Mouse (Mus musculus) cerebellum, postnatal 36 days (tissue): ENCODE measurements around the gene Nfatc3.

Experiments used
- DNase-seq, 2 experiments: peaks; one replicate each; pipeline ENCODE4 v3.0.0; 2021 to 2022; ENCODE audit warnings: mixed read lengths in 2 of 2

Nfatc3 gene

DNA sequence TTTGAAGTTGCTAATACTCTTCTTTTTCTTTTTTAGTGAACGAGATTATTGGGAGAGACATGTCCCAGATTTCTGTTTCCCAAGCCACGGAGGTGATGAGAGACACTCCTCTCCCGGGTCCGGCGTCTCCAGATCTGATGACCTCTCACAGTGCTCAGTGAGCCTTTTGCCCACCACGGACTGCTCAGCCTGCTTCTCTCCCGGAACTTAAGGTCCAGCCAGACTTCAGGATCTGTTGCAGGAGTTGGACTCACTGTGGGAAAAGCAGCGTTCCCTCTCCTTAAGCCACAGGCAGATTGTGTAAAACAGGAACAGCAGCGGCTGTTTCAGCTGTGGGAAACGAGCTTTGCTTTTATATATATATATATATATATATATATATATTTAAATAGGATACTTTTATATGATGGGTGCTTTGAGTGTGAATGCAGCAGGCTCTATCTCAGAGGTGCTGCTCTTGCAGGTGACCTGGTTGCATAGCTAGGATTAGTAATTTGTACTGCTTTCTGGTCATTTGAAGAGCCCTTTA is 69.3 kb downstream of the Nfatc3 start:
- DNase-seq, result no peak

DNA sequence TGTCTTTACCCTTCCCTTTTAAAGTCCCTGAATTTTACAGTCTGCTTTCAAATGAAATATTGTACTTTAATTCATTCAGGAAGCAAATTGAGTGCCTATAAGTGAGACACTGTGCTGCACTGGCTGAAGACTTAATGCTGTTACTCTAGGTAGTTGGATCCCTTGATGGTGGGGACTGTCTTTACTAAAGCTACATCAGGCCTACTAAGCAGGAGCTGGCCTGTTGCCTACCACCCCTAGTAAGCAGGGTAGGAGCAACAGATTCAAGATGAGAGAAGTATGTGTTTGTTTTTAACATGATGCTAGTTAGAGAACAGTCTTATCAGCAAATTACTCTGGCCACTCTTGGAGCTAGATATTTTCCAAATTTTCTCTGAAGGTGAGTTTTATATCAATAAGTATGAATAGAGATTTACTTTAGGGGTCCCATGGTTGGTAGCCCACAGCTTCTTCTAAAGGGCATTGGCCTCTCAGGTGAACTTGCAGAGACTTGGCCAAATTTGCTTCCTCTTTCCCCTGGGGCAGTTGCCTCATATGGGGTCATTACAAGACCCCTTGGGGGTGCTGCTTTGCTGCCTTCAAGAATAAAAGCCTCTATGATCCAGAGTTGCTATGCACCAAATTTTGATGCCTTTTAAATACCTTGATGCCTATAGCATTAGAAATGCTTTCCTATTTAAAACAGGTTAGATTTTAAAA is 70.7 kb downstream of the Nfatc3 start:
- no peak for DNase-seq

DNA sequence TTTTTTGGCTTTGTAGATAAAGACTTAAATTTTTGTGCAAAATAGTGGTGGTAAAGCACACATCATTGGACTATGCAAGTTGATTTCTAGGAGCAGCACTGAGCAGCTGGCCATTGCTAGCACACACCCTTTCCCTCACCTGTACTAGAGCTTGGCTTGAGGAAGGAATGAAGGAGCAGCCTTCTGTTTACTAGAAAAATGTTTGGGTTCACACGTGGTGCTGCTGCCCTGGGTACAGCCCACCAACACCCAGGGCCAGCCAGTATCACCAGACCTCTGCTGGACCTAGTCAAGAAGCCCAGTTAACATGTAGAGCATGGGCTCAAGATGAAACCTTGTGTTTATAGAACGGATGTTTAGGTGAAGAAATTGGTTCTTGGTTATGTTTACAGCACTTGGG is 71.4 kb downstream of the Nfatc3 start:
- no peak for DNase-seq

DNA sequence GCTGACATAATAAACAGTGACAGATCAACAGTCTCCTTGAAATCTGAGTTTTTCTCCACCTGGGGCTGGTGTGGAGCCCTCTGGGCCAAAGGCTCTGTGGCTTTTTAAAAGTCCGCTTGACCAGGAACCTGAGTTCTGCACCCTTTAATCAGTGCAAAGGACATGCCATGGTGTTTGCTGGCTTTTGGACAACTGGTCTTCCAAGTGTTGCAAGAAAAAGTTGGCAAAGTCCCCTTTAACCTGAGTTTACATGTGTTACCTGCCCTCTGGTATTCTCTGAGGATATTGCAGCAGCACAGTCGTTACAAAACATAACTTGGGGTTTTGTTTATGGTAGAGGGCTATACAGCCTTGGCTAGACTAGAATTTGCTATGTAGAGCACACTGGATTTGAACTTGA is 71.9 kb downstream of the Nfatc3 start:
- no peak for DNase-seq

DNA sequence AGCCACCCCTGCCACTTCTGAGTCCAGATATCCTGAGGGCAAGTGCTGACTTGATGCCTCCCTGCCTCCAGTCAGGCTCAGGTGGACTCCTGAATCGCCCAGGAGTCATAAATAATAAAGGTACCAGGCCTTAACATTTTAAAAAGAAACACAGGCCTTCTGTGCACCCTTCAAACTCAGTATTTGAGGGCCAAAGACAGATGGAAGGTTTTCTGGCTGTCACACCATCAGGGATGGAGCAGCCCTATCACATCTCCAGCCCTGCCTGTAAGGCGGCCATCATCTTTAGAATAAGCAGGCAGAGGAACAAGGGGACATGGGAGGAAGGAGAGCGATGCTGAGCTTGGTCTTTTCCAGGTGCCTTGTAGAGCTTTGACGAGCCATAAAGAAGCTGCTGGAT is 72.4 kb downstream of the Nfatc3 start:
- DNase-seq, result no peak

DNA sequence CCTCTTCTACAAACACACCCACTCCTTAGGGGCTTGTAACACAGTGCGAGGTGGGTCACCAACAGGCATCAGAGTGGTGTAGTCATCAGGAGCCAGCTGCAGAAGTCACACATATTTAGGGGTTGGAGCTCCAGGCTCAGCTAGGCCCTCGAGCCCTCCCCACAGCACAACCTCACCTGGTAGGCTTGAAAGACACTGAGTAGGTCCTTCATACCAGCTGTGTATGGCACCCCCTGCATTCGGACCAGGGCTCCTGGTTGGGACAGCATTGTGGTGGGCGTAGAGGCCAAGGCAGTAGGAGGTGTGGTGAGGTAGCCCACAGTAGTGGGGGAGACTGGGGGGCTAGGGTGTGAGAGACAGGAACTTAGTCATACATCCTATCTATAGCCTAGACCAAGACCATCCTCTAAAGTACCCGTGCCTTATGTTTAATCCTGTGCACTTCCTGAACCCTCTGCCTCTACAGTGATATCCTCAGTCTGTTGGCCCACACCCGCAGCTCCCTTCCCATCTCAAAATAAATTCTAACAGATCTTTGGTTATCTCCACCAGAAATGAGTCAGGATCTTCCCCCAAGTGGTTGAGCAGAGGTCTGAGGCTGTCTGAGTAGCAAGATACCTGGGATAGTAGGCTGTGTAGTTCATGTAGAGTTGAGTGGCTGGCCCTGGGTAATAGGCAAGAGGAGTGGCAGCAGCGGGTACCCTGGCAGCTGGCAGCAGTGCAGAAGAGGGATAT is 73.0 kb downstream of the Nfatc3 start:
- no peak for DNase-seq

DNA sequence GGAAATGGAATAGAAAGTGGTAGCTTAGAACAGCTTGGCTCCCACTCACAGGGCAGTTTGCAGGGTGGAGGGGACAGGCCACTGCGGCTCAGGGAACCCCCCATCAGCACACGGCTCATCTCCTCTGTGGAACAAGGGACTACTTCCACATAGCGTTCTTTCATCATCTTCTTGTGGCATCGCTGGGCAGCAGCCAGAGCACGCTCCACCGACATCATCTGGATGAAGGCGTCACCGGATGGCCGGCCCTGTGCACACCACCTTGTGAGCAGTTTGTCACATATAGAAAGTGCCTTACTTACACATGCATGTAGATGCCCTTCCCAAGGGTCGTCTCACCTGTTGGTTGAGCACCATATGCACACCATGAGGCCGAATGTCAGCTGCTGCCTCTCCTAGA is 73.7 kb downstream of the Nfatc3 start:
- no peak for DNase-seq

DNA sequence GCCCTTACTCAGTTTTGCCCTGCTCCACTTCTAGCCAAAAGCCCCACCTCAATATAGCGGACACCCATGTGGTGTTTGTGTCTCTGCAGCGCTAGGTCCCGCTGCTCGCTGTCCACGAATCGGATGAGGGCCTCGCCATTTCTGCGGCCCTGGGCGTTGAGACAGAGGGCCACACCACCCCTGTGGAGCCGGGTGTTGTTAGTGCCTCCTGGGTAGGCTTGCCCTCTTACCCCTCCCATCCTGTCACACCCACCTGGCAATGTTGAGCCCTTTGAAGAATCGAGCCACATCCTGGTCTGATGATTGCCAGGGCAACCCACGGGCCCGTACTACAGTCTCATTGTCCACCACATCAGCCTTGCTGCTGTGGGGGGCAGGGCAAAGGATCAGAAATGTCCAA is 74.9 kb downstream of the Nfatc3 start:
- no peak for DNase-seq

DNA sequence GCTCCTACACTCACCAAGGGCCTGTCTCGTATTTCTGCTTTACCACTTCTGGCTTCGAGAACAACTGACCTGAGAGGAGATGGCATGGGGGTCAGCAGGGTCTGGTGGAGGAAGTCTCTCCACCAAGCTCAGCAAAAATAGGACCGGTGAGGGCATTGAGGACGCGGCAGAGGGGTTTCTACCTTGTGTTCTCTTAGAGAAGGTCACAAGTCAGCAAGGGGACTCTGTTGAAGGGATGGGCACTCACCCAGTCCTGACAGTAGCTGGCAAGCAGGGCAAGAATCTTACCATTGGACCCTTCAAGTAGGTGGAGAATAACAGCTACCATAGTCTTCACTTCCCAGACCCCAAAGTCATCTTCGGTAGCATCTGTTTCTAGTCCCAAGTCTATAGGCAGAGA is 75.3 kb downstream of the Nfatc3 start:
- no peak for DNase-seq

DNA sequence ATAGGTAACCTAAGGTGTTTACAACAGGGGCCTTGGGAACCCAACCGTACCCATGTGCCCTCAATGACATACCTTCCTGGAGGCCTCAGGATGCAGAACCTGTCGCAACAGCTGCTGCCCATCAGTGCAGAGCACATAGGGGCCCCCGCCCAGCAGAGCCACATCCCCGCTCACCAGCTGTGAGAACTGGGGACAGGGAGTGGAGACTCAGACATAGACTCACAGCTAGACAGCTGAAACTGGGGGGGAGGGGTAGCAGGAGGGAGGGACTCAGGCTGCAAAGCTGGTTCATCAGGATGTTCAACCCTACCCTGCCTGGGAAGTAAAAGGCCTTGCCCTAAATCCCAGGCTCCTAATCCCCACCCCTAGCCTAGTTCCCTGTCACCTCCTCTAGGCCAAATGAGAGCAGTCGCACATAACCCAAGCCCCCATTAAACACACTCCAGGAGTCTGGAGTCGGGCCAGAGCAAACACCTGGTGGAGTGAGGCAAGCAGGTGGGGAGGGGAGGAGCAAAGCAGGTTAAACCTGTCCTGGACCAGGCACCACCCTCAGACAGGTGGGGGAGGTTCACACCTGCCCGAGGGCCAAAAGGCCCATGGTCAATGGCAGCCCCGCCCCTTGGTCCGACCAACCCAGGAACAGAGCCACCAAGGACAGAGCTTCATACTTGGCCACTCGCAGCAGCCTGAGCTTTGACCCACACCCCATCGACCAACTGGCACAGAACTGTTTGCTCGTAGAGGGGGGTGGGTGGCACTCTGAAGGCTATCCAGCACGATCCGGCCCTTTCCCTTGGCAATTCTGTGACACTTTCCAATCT is 76.3 kb downstream of the Nfatc3 start:
- DNase-seq, result no peak

DNA sequence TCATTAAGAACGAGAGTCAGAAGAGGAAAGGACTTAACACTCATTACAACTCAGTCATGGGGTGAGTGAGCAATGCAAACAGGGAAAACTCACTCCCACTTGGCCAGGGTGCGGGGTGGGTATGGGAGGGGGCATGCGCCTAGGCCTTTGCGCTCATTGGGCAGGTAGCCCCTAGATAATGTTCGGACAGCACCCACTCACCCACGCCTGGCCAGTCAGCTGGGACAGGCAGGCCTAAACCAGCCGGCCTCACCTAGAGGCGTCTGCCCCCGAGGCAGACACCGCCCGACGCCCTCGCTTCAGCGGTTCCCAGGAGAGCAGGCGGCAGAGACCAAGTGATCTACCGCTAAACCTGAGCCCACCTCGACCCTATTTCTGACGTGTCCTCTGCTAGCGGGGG is 77.0 kb downstream of the Nfatc3 start:
- no peak for DNase-seq

DNA sequence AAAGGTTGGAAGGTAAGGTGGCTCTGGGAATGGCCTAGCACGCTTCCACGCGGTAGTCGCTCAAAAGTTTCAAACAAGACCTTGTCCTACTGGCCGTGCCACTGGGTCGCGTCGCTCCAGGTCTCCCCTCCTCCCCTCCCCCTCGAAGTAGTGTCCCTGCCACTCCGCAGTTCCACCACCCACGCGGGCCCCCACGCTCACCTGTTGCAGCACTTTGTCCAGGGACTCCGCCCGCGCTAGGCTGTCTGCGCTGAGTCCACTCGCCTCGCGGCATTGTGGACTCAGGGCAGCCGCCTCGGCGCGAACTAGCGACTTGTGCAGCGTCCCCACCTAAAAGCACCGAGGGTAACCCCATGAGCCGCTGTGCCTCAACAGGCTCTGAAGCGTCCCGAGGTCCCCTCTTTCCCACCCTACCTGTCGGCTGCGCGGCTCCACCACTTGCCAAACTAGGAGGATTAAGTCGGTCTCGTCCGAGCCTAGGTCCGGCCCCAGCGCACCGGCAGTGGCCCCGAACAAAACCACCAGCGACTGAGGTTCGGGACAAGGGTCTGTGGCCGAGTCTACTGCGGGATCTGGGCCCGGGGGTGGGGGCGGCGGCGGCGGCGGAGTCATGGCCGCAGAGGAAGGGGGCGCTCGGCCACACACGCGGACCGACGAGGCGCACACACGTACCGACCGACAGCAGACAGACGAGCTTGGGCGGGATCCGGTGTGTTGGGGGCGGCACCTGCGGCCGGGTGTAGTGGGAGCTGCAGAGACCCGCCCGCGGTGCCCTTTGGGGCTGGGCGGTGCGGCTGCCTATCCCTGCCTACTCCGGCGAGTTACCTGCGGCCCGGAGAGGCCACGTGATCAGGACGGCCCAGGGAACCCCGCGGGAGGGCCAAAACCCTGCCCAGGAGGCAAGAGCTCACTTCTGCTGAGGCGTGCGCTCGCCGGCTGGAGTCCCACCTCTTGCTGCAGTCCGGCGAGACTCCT is 77.8 kb downstream of the Nfatc3 start, which contains the start of gene Esrp2:
TSS of gene Esrp2 (minus strand) at position 819 of the 975 bp plus-strand sequence.
- DNase-seq, result no peak

DNA sequence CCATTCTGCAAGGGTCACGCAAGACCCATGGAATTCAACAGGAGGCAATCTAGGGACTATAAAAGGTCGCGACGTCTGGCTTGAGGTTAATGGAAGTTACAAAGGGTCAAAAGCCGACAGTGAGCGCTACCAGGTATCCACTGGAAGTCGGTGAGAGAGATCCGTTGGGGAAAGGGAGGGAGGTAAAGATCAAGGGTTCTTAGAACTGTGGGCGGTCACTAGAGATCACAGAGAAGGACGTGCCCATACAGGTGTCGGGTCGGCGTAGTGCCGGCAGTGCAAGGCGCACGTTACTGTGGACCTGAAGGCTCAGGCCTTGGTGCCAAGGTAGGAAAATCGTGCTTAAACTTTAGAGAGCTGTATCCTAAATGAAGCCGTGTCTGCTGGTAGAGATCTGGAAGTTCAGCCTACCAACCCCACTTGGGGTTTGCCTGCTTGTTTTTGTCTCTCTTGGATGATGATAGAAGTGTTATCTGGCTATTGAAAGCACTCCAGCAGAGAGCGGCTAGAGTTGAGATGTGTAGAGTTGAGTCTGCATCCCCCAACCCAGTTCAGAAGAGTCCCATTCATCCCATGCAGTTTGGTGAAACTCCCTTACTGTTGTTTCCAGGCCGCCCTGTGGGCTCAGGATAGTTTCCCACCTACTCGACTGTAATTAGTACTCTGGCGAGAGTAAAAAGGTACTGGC is 78.7 kb downstream of the Nfatc3 start:
- no peak for DNase-seq

DNA sequence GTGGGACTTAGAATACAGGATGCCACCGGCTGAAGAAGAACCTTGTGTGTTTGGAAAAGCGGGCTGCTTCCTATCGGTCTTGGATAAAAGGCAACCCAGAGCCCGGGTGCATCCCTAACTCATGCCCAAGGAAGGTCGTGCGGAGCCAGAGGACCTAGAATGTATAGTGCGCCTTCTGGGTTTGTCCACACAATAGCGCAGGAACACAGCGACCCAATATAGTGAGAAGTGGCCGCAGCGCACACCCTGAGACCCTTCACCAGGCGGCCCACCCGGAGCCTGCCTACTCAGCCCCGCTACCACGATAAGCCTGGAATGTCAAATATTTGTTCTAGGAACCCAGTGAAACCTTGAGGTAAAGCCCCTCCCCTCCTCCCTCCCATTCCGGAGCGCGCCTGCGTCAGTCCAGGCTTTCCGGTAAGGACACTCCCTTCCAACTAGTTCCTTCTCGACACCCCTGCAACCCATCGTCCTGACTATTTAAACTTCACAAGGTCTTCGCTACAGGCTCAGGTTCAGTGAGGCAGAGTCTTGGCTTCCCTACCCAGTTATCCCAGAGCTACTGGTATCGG is 79.4 kb downstream of the Nfatc3 start:
- DNase-seq, result peak; percentile 29 to 40

DNA sequence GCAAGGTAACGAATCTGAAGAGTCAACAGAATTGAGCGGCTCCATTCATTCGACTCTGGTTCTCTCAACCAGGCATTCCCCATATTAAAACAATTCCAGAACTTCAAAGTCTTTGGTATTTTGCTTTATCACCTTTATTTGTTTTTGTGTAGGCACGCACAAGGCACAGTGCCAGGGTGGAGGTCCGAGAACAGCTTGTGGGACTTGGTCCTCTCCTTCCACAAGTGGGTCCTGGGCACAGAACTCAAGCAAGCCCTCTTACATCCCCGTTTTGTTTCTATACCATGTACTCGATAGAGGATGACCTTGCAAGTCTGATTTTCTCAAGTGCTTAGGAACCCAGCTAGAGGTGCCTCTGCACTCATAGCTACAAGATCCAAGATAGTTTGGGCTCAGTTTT is 80.0 kb downstream of the Nfatc3 start:
- DNase-seq, result no peak

DNA sequence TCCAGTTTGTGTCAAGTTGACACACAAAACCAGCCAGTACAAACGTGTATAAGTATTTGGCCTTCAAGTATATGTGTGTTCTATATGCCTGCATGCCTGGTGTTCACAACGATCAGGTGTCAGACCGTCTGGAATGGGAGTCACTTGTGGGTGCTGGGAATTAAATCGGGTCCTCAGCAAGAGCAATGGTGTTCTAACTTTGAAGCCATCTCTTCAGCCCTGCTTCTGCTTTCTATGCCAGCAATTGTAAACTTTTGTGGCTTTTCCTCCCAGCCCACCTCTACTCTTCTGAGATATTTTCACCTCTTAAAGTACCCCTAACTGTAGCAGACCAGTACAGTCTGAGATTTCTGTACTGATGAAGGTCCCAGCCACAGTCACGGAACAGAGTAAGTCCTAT is 81.6 kb downstream of the Nfatc3 start:
- no peak for DNase-seq

DNA sequence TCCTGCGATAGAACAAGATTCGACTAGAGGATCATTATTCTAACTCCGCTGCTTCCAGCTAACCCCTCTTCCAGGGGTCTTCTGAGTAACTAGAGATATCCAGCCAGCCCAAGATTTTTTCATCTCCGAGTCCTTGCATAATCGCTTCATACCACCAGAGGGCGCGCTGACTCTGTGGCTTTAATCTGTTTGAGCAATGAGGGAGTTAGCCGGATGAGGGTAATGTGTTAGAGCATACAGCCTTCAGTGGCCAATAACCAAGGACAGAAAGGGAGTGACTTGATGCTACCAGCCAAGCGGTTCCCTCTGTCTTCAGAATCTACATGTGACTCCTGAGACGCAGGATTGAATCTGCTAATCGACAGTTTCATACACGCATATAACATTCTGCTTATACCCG is 82.1 kb downstream of the Nfatc3 start:
- peak; percentile 81 to 86 for DNase-seq

DNA sequence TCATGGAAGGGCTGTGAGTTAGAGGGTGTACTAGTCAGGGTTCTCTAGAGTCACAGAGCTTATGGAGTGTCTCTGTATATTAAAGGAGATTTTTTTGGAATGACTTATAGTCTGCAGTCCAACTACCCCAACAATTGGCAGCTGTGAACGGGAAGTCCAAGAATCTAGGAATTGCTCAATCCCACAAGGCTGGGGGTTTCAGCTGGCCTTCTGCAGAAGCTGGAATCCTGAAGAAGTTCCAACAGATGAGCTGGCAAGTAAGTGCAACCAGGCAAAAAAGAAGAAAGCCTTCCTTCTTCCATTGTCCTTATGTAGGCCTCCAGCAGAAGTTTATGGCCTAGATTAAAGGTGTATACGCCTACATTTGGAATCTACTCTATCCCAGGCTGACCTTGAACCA is 86.7 kb downstream of the Nfatc3 start:
- DNase-seq, result no peak

DNA sequence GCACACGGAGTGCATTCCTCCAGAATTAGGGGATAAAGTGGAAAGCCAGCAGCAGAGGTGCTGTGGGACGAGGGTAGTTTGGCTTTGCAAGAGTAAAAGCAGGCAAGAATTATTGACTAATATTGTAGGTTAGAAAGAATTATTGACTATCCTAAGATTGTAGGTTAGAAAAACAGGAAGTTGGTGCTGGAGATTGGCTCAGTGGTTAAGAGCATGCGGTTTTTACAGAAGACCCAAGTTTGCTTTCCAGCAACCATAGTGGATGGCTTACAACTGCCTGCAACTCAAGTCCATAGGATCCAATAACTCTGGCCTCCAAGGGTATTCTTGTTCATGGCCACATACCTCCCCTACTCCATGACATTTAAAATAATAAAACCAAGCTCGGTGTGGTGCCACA is 87.4 kb downstream of the Nfatc3 start:
- no peak for DNase-seq

DNA sequence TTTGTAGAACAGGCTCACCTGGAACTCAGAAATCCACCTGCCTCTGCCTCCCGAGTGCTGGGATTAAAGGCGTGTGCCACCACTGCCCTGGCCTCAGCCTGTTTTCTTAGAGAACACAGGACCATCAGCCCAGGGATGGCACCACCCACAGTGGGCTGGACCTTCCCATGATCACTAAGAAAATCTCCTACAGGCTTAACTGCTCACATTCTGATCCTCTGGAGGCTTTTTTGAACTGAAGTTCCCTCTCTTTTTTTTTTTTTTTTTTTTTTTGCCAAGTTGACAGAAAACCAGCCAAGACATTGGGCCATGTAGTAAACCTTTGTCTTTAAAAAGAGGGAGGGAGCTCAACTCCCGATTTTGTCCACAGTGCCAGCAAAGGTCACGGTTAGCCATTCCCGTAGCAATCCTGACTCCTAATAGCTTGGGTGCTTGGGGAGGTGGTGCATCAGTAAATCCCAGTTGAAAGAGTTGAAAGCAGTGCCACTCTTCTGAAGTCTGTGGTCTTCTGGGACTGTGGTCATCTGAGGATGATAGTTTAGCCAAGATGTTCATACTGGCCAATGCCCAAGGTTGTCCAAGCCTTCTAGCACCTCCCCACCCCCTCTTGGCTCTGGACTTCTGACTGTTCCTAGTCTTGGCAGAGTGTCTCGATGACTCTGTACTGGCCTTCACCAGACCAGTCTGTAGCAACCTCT is 89.4 kb downstream of the Nfatc3 start:
- no peak for DNase-seq

DNA sequence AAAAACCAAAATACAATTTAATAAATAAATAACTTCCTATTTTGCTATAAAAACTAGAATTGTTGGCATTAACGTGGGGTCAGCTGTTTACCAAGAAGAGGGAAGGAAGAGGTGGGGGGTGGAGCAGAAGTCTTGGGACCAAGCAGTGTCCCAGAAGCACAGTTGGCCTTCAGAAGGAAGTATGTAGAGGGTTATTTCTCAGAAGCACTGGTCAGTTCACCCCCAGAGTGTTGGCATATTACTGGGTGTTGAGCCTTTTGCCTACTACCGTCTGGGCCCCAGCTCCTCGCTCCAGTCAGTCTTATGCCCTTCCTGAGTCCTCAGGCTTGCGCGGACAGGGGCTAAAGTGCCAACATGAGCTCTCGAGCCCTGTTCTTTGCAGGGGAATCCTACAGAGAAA is 90.4 kb downstream of the Nfatc3 start:
- DNase-seq, result no peak
